Mouse (Mus musculus) bone marrow macrophage, adult 2 months (primary cell): ENCODE results near the gene Mmp2. TPM values are rescaled to one million over a fixed set of nuclear protein-coding genes. Genes with fewer than 3 reads are reported as not detected.
"Not testable (repeated sequence)": the region's sequence is repeated elsewhere in the genome, so short reads cannot be mapped to it uniquely, and the experiment has no call there.

ENCODE experiments used
- H3K27ac ChIP-seq: 2 replicates; pipeline ENCODE4 v1.5.1; 2012; ENCODE audit warnings: low read depth, low read length; ENCODE audit not compliant: insufficient read depth
- H3K4me1 ChIP-seq: 2 replicates; pipeline ENCODE4 v1.6.1; 2012; ENCODE audit warnings: low read length; ENCODE audit not compliant: control insufficient read depth, insufficient read depth
- H3K4me3 ChIP-seq: 2 replicates; pipeline ENCODE4 v1.5.1; 2012; ENCODE audit warnings: mild to moderate bottlenecking, low read length, moderate library complexity; ENCODE audit not compliant: insufficient read depth
- CTCF ChIP-seq: IDR thresholded peaks from 2 replicates; pipeline ENCODE4 v1.5.1; 2012; ENCODE audit warnings: low read depth, mild to moderate bottlenecking, low read length, moderate library complexity
- POLR2A ChIP-seq: IDR thresholded peaks from 2 replicates; pipeline ENCODE4 v1.6.1; 2012; ENCODE audit warnings: mild to moderate bottlenecking, low read depth, low read length, borderline replicate concordance
- polyA plus RNA-seq: library from polyadenylated mRNA; stranded (reverse); fragments of >200 nt; gene quantifications from 2 replicates; pipeline ENCODE4 v1.2.4, GENCODE M21; 2012; ENCODE audit not compliant: missing spikeins, insufficient read depth, insufficient read length

Mmp2 gene
- polyA plus RNA-seq, 1 experiment: 2.5 TPM

GRCm38 (mm10) chr8:92855171-92855894 lies 28.2 kb downstream of the Mmp2 start, which contains the start of gene Lpcat2:
Gene Lpcat2 (plus strand): TSS chr8:92855339.
- TF ChIP-seq CTCF (no peak), POLR2A (no peak)
- Histone ChIP-seq H3K27ac (peak within 1 kb of the TSS; percentile 86), H3K4me1 (peaks cover 29% of the 10 kb centered on the region), H3K4me3 (peak within 1 kb of the TSS; percentile 89)

- peak overlapping the region; percentile 89 for H3K4me3 ChIP-seq
- 0 out of 2 replicates have a peak overlapping the region, but pooled peaks have one; percentile 13 for H3K27ac ChIP-seq
- TF ChIP-seq POLR2A: no peak
- no peak for TF ChIP-seq CTCF
- H3K4me1 ChIP-seq: peaks cover 28% of the 10 kb centered on the region
These were observed 29.3 kb downstream of the Mmp2 start for GRCm38 (mm10) chr8:92856273-92856986.

- H3K27ac ChIP-seq: no peak overlapping the region
- peaks cover 24% of the 10 kb centered on the region for H3K4me1 ChIP-seq
- TF ChIP-seq CTCF: no peak
- no peak for TF ChIP-seq POLR2A
- no peak overlapping the region for H3K4me3 ChIP-seq
These were observed 31.5 kb downstream of the Mmp2 start for GRCm38 (mm10) chr8:92858475-92859182.

GRCm38 (mm10) chr8:92861977-92862376 lies 34.9 kb downstream of the Mmp2 start:
- no peak overlapping the region for H3K4me3 ChIP-seq
- H3K27ac ChIP-seq: no peak overlapping the region
- TF ChIP-seq CTCF (no peak), POLR2A (no peak)
- H3K4me1 ChIP-seq: peaks cover 13% of the 10 kb centered on the region

GRCm38 (mm10) chr8:92870281-92870680 lies 43.2 kb downstream of the Mmp2 start:
- TF ChIP-seq POLR2A: no peak
- TF ChIP-seq CTCF: no peak
- peaks cover 28% of the 10 kb centered on the region for H3K4me1 ChIP-seq
- no peak overlapping the region for H3K4me3 ChIP-seq
- no peak overlapping the region for H3K27ac ChIP-seq

DNA sequence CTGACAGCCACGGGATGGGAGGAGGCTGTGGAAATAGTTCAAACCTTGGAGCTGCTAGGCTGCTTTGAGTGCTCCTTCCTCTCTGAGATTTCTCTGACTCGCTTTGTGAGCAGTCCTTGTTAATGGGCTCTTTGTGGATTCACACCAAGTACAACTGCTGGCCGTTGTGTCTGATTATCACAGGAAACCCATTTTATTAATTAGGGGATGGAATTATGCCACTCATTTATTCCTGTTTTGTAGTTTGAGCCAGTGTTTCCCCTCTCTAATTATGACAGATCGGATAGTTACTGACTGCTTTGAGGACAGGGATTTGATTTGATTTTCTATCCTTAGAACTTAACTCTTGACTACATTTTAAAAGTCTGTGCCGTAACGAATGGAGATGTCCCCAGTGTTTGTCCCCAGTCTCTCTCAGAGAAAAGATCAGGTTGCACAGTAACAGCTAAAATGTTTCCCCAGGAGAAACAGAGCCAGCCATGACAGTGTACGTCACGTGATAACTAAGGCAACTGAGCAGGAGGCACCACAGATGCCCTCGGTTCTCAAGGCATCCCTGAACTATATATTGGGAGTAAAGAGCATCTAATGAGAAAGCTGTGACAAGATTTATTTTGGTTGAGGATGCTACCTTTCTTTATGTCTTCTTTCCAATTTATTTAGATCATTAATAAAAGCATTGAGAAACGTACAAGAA lies 45.1 kb downstream of the Mmp2 start:
- Histone ChIP-seq H3K27ac (no peak overlapping the region), H3K4me1 (peaks cover 29% of the 10 kb centered on the region), H3K4me3 (no peak overlapping the region)
- TF ChIP-seq CTCF: no peak
- no peak for TF ChIP-seq POLR2A

- peak overlapping the region; percentile 37 for H3K27ac ChIP-seq
- no peak for TF ChIP-seq CTCF
- TF ChIP-seq POLR2A: no peak
- H3K4me1 ChIP-seq: peaks cover 13% of the 10 kb centered on the region
- H3K4me3 ChIP-seq: no peak overlapping the region
These were observed 48.7 kb downstream of the Mmp2 start for GRCm38 (mm10) chr8:92875795-92876194.

- Histone ChIP-seq H3K4me3 (no peak overlapping the region), H3K4me1 (peaks cover 16% of the 10 kb centered on the region), H3K27ac (peak overlapping the region; percentile 23; the same call in 1 of the 2 replicates)
- no peak for TF ChIP-seq POLR2A
- TF ChIP-seq CTCF: no peak
These were observed 54.2 kb downstream of the Mmp2 start for GRCm38 (mm10) chr8:92881247-92881646.

DNA sequence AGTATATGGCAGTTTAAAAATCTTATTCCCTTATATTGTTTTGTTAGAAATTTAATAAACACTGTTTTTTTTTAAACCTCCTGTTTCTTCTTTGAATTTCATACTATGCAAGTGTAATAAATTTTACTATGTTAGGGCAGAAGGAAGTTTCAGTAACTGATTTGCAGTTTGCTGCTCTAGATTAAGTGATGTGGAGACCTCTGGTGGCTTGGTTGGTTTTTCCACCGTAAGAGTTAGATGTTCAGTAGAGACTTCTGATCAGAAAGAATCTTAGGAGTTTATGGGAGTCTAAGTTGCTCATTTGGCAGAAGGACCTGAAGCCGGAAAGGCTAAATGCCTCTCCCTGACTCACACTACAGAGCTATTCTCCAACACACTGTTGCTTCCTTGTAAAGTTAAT lies 56.7 kb downstream of the Mmp2 start:
- no peak overlapping the region for H3K27ac ChIP-seq
- TF ChIP-seq POLR2A (no peak), CTCF (no peak)
- H3K4me1 ChIP-seq: peaks cover 15% of the 10 kb centered on the region
- H3K4me3 ChIP-seq: no peak overlapping the region

DNA sequence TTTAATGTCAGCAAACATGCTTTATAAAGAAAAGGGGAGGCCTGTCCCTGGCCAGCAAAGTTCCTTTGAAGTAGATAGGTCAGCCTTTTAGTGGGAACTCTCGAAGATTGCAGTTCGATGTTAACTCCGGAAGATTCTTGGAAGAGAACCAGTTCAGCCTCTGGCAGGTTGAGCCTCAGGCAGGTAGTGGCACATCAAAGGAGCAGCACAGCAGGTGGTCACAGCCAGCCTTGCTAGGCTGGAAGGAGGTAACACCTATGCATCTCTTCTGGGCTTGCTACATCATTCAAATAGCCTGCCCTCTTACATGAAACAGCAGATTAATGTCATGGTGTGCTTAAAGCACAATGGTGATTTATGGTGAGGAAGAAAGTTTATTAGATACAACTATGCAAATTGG lies 65.1 kb downstream of the Mmp2 start:
- not testable (repeated sequence) for H3K4me3 ChIP-seq, H3K27ac ChIP-seq, H3K4me1 ChIP-seq
